Mouse (Mus musculus) left cerebral cortex, postnatal 25 days (tissue): ENCODE data around the gene Adamtsl2. TPM values are rescaled to one million over a fixed set of nuclear protein-coding genes. Genes with fewer than 3 reads are reported as not detected.

Source experiments
- DNase-seq, 2 experiments: peaks; one replicate each; pipeline ENCODE4 v3.0.0; 2022; ENCODE audit warnings: low spot score in 2 of 2, mixed read lengths in 1 of 2
- intact Hi-C: fragments of 180-260 bp; cut with DNase I; formaldehyde crosslinking; loops from one replicate; pipeline ENCODE4 v1.15.1; 2025
- total RNA-seq, 2 experiments: library from RNA; stranded (reverse); gene quantifications; 2 replicates each; pipeline ENCODE4 v1.2.3; 2021

Gene Adamtsl2
- 10 to 100 TPM; 19.5 to 24.7 TPM for total RNA-seq

- intact Hi-C loops = loop anchor here (5.0 to 10.0 kb wide), 2 partner anchors 43 to 156 kb away; no protein-coding TSS in a partner anchor
- peak; percentile 52 to 58 for DNase-seq
These were observed at the start of gene Adamtsl2 for GRCm38 (mm10) chr2:27079152-27079584. Gene Adamtsl2 (plus strand): TSS chr2:27079379.

- DNase-seq = no peak
- intact Hi-C loops = no loop called here
These were observed 46.8 kb upstream of the Adamtsl2 start for GRCm38 (mm10) chr2:27032361-27032760.

GRCm38 (mm10) chr2:27036003-27036402 lies 43.2 kb upstream of the Adamtsl2 start:
- DNase-seq = no peak
- intact Hi-C loops = loop anchor here (5.0 kb wide), 1 partner anchor 389 kb away; no protein-coding TSS in a partner anchor

GRCm38 (mm10) chr2:27037008-27037407 lies 42.2 kb upstream of the Adamtsl2 start:
- intact Hi-C loops = loop anchor here (5.0 kb wide), 1 partner anchor 390 kb away; no protein-coding TSS in a partner anchor
- DNase-seq = no peak

- peak; percentile 66 to 72 for DNase-seq
- intact Hi-C loops = loop anchor here (1.0 to 5.0 kb wide), 3 partner anchors 20 to 391 kb away; no protein-coding TSS in a partner anchor
These were observed 40.6 kb upstream of the Adamtsl2 start for GRCm38 (mm10) chr2:27038596-27038995.

DNA sequence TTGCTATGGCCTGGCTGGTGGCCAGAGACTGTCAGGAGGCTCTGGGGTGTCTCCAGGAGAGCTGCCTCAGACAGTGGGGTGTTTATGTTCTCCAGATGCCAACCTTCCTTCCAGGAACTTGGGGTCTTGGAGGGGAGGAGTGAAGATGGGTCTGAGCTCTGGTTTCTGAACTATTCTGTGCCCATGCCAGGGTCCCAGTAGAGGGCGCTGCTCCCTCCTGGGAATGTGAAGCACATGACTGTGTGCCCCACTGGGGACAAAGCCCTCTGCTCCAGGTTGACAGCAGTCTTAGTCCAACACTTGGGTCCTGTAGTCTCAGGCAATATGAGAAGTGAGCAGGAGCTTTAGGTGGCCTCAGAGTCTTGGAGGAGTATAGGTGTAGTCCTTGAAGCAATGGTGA lies 39.9 kb upstream of the Adamtsl2 start:
- DNase-seq = no peak

DNA sequence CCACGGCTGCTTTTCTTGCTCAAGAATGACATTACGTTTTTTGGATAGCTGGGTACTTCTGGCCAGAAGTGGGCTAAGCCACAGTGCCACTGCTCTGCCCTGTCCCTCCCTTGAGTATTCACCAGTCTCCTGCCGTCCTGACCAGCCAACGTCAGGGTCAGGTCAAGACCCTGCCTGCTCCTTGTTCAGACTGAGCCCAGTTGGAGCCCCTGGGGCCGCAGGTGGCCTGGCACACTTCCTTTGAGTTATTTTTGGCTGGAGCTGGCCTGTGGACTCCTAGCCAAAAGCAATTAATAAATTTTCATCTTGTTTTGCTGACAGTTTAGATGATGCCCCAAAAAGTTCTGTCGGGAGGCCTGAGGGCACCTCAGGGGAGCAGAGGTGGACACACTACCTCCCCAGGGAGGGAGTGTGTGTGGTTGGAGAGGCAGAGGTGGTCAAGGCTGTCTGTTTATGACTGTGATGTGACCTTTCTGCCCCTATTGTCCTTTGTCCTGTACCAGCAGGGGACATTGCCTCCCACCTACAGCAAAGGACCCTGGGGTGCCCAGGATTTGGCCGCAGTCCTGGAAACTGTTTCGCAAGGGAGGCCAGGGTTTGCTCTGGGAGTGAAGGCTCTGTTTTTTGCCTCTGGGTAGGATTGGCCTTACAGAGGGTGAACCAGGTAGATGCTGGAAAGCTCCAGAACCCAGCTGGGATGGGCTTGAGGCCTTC lies 36.9 kb upstream of the Adamtsl2 start:
- DNase-seq = no peak
- intact Hi-C loops = loop anchor here (2.0 kb wide), 1 partner anchor 85 kb away; no protein-coding TSS in a partner anchor

More for the DNA sequence above, 39.9 kb upstream of the Adamtsl2 start:
- intact Hi-C loops = loop anchor here (2.0 to 5.0 kb wide), 2 partner anchors 108 to 392 kb away; no protein-coding TSS in a partner anchor

GRCm38 (mm10) chr2:27043461-27043860 lies 35.7 kb upstream of the Adamtsl2 start:
- DNase-seq = peak; percentile 90 to 93
- intact Hi-C loops = loop anchor here (1.0 to 2.0 kb wide), 2 partner anchors 83 to 194 kb away; no protein-coding TSS in a partner anchor

GRCm38 (mm10) chr2:27044166-27044565 lies 35.0 kb upstream of the Adamtsl2 start:
- DNase-seq = no peak
- intact Hi-C loops = no loop called here

DNA sequence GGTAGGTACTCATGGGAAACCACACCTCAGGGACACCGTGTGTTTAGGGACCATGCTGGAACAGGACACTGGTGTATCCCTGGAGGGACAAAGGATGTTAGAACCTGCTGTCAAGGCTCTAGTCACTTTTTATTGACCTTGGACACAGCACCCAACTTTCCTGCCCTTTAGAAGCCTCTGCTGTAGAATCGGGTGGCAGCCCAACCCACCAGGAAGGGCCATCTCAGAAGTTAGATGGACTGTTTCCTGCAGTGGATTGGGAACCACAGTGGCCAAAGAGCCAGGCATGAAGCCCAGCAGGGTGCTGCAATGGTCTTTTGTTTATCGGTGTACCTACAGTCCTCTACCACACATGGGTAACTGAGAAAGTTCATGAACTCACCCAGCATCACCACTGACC lies 34.5 kb upstream of the Adamtsl2 start:
- DNase-seq = no peak
- intact Hi-C loops = no loop called here

DNA sequence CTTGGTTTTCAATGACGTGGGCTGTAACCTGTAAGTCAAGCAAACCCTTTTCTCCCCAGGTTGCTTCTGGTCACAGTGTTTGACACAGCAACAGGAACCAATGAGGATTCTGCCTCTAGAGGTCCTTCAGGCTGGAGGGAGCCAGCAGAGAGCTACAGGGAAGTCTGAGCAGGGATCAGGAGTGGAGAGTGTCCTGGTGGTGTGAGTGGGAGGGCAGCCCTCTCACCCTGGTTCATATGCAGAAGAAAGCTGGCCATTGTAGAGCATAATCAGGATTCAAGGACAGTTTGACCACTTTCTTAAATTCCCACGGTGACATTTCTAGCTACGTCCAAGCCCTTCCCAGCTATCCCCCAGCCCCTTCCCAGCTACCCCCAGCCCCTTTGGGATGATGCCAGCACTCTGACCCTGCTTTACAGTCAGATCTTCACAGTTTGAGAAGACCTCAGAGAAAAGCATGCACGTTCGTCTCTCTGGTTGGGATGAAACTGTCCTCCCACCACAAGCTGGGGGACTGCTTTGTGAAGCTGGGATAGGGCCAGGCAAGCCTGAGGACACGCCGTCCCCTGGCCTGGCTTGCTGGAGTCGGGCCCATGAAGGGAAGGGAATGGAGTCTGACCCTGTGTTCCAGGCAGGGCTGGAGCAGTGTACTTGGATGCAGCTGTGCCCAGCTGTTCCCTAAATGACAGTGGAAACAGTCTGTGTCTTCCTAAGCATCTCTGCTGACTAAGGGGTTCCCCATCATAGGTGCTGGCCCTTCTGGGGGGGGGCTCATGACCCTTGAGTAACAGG lies 33.0 kb upstream of the Adamtsl2 start:
- intact Hi-C loops = no loop called here
- no peak for DNase-seq

GRCm38 (mm10) chr2:27049408-27049807 lies 29.8 kb upstream of the Adamtsl2 start:
- no peak for DNase-seq

GRCm38 (mm10) chr2:27058251-27058650 lies 20.9 kb upstream of the Adamtsl2 start:
- DNase-seq = no peak
- intact Hi-C loops = no loop called here

More at GRCm38 (mm10) chr2:27049408-27049807, 29.8 kb upstream of the Adamtsl2 start:
- intact Hi-C loops = no loop called here

GRCm38 (mm10) chr2:27058751-27059150 lies 20.4 kb upstream of the Adamtsl2 start:
- DNase-seq = no peak
- intact Hi-C loops = no loop called here

- no peak for DNase-seq
- intact Hi-C loops = no loop called here
These were observed 20.0 kb upstream of the Adamtsl2 start for GRCm38 (mm10) chr2:27059187-27059586.

- no peak for DNase-seq
- intact Hi-C loops = no loop called here
These were observed 12.1 kb upstream of the Adamtsl2 start for GRCm38 (mm10) chr2:27067124-27067523.

DNA sequence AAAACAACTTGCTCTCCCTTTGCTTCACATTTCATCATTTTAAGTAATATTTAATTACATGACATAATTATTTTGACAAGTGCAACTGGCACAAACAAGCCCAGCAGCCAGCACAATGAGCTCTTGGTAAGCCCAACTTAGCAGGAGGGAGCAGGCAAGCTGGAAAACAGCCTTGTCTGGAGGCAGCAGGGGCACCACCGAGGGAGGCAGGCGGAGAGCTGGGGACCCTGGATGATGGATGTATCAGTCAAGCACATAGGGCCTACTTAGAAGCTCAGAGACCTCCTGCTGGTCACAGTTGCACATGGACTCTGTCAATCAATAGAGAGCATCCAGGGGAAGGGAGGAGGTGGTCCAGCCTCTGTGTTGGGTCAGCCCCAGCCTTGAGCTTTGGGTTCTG lies 11.2 kb upstream of the Adamtsl2 start:
- intact Hi-C loops = no loop called here
- DNase-seq = no peak

DNA sequence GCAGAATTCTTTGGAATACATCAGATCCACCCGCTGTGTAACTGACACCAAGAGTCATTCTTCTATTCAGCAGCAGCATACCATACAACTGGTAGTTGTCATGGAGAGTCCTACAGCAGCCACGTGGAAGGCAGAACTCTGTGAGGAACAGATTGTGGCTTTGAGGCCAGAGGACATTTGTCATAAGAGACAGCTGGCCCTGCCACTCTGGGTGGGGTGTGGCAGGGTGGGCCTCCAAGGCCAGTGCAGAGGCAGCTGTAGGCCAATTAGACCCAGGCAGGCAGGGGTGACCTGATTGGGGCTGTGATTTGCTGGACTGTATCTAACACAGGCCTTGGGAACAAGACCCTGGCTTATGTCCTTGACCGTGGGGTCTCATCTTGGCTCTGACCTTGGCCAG lies 9.5 kb upstream of the Adamtsl2 start:
- DNase-seq = no peak
- intact Hi-C loops = loop anchor here (10.0 kb wide), 1 partner anchor 165 kb away; no protein-coding TSS in a partner anchor

- peak in 1 of 2 experiments; percentile 68 for DNase-seq
- intact Hi-C loops = loop anchor here (10.0 kb wide), 1 partner anchor 164 kb away; no protein-coding TSS in a partner anchor
These were observed 8.8 kb upstream of the Adamtsl2 start for GRCm38 (mm10) chr2:27070247-27070813.

DNA sequence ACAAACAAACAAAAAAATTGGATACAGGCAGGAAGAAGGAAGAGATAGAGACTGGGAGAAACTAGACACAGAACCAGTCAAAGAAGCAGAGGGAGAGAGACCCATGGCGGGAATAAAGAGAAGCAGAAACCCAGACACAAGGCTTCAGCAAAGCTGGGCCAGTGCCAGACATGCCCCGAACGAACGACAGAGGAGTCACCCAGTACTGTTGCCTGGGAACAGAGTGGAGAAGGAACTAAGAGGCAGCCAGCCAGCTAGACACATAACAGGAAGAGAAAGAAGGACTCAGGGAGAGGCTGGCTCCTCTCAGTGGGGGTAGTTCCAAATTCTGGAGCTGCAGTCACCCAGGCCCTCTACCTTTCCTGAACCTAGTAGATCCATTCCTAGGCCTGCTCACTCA lies 8.0 kb upstream of the Adamtsl2 start:
- DNase-seq = peak; percentile 91 to 95
- intact Hi-C loops = loop anchor here (10.0 kb wide), 1 partner anchor 164 kb away; no protein-coding TSS in a partner anchor
